Mouse (Mus musculus): ENCODE results near the gene Mia. TPM values are rescaled to one million over a fixed set of nuclear protein-coding genes. Genes with fewer than 3 reads are reported as not detected.
A peak's percentile ranks its signal among the peaks of the same experiment; 100 is the strongest.

The Mia gene
- total RNA-seq, 2 experiments from 2014 or later: not detected

- Histone ChIP-seq H3K4me3 (no peak overlapping the region), H3K27ac (peak overlapping the region; percentile 100)
- DNase-seq: no peak
- TF ChIP-seq CTCF (IDR thresholded peaks at IDR 0.05): no peak
- intact Hi-C loops (cut with DNase I): loop anchor here (5.0 kb wide), 1 partner anchor 36 kb away; no protein-coding TSS in a partner anchor
Measured at GRCm38 (mm10) chr7:27198779-27199178, 17.8 kb upstream of the Mia start.

GRCm38 (mm10) chr7:27198355-27198754, 17.4 kb upstream of the Mia start:
- no peak for DNase-seq
- TF ChIP-seq CTCF (IDR thresholded peaks at IDR 0.05): no peak
- intact Hi-C loops (cut with DNase I): loop anchor here (5.0 kb wide), 1 partner anchor 36 kb away; no protein-coding TSS in a partner anchor
- Histone ChIP-seq H3K4me3 (no peak overlapping the region), H3K27ac (peak overlapping the region; percentile 100; the same call in 1 of the 2 replicates)

- TF ChIP-seq CTCF (IDR thresholded peaks at IDR 0.05): no peak
- Histone ChIP-seq H3K27ac (peak overlapping the region; percentile 100), H3K4me3 (no peak overlapping the region)
- intact Hi-C loops (cut with DNase I): loop anchor here (2.0 to 5.0 kb wide), 2 partner anchors 31 to 35 kb away; partner anchors contain the start of gene Itpkc
- DNase-seq: no peak
Measured at GRCm38 (mm10) chr7:27197634-27198033, 16.7 kb upstream of the Mia start.

GRCm38 (mm10) chr7:27197136-27197535, 16.2 kb upstream of the Mia start:
- intact Hi-C loops (cut with DNase I): loop anchor here (2.0 to 5.0 kb wide), 2 partner anchors 32 to 35 kb away; partner anchors contain the start of gene Itpkc
- Histone ChIP-seq H3K4me3 (no peak overlapping the region; the same call in 1 of the 2 replicates), H3K27ac (peak overlapping the region; percentile 100)
- DNase-seq: no peak
- no peak for TF ChIP-seq CTCF (IDR thresholded peaks at IDR 0.05)

- no peak for TF ChIP-seq CTCF (IDR thresholded peaks at IDR 0.05)
- peak within 1 kb of the TSS; percentile 99 for H3K4me3 ChIP-seq
- peak; percentile 97 for DNase-seq
- intact Hi-C loops (cut with DNase I): loop anchor here (1.0 to 5.0 kb wide), 3 partner anchors 17 to 34 kb away; partner anchors contain the start of gene Itpkc
- H3K27ac ChIP-seq: peak within 1 kb of the TSS; percentile 100
Measured at GRCm38 (mm10) chr7:27195681-27196611, 15.0 kb upstream of the Mia start, which contains the start of the genes BC024978 and Snrpa. Gene BC024978, plus strand, starts transcription at chr7:27195781. Gene Snrpa, minus strand, starts transcription at chr7:27196271.

- no peak for TF ChIP-seq CTCF (IDR thresholded peaks at IDR 0.05)
- Histone ChIP-seq H3K27ac (no peak overlapping the region), H3K4me3 (no peak overlapping the region)
- no peak for DNase-seq
- intact Hi-C loops (cut with DNase I): no loop called here
Measured at GRCm38 (mm10) chr7:27193731-27194130, 12.8 kb upstream of the Mia start.

GRCm38 (mm10) chr7:27192434-27192833, 11.5 kb upstream of the Mia start:
- intact Hi-C loops (cut with DNase I): no loop called here
- no peak for TF ChIP-seq CTCF (IDR thresholded peaks at IDR 0.05)

GRCm38 (mm10) chr7:27189271-27189931, 8.4 kb upstream of the Mia start:
- TF ChIP-seq CTCF (IDR thresholded peaks at IDR 0.05): peak; percentile 35
- H3K27ac ChIP-seq: no peak overlapping the region
- intact Hi-C loops (cut with DNase I): no loop called here

More at GRCm38 (mm10) chr7:27192434-27192833, 11.5 kb upstream of the Mia start:
- no peak overlapping the region for H3K27ac ChIP-seq
- DNase-seq: no peak
- no peak overlapping the region for H3K4me3 ChIP-seq

GRCm38 (mm10) chr7:27185986-27186385, 5.0 kb upstream of the Mia start:
- Histone ChIP-seq H3K27ac (peak overlapping the region; percentile 3), H3K4me3 (no peak overlapping the region)
- TF ChIP-seq CTCF (IDR thresholded peaks at IDR 0.05): no peak
- no peak for DNase-seq
- intact Hi-C loops (cut with DNase I): no loop called here

More at GRCm38 (mm10) chr7:27189271-27189931, 8.4 kb upstream of the Mia start:
- H3K4me3 ChIP-seq: no peak overlapping the region
- no peak for DNase-seq

- no peak for DNase-seq
- intact Hi-C loops (cut with DNase I): no loop called here
- no peak overlapping the region for H3K4me3 ChIP-seq
- peak; percentile 68 for TF ChIP-seq CTCF (IDR thresholded peaks at IDR 0.05)
- H3K27ac ChIP-seq: no peak overlapping the region
Measured at GRCm38 (mm10) chr7:27184964-27185363, 4.0 kb upstream of the Mia start.

GRCm38 (mm10) chr7:27182498-27182897, 1.5 kb upstream of the Mia start:
- H3K27ac ChIP-seq: no peak overlapping the region
- H3K4me3 ChIP-seq: no peak overlapping the region
- DNase-seq: no peak
- intact Hi-C loops (cut with DNase I): no loop called here
- no peak for TF ChIP-seq CTCF (IDR thresholded peaks at IDR 0.05)

- Histone ChIP-seq H3K27ac (peak overlapping the region; percentile 94), H3K4me3 (peak overlapping the region; percentile 89)
- intact Hi-C loops (cut with DNase I): no loop called here
- no peak for TF ChIP-seq CTCF (IDR thresholded peaks at IDR 0.05)
- DNase-seq: peak; percentile 72
Measured at GRCm38 (mm10) chr7:27180036-27180435, 921 bp downstream of the Mia start.
